Mouse (Mus musculus) layer of hippocampus, postnatal 14 days (tissue): ENCODE measurements around the gene Gm49387. TPM values are rescaled to one million over a fixed set of nuclear protein-coding genes. Genes with fewer than 3 reads are reported as not detected.
A peak's percentile ranks its signal among the peaks of the same experiment; 100 is the strongest.

Source experiments
- DNase-seq, 2 experiments: peaks; one replicate each; pipeline ENCODE4 v3.0.0; 2021 to 2022; ENCODE audit warnings: low spot score in 2 of 2, mixed read lengths in 1 of 2
- total RNA-seq, 2 experiments: library from RNA; stranded (reverse); gene quantifications; 2 replicates each; pipeline ENCODE4 v1.2.3; 2021

The Gm49387 gene
- total RNA-seq, 2 experiments from 2014 or later: not detected

DNA sequence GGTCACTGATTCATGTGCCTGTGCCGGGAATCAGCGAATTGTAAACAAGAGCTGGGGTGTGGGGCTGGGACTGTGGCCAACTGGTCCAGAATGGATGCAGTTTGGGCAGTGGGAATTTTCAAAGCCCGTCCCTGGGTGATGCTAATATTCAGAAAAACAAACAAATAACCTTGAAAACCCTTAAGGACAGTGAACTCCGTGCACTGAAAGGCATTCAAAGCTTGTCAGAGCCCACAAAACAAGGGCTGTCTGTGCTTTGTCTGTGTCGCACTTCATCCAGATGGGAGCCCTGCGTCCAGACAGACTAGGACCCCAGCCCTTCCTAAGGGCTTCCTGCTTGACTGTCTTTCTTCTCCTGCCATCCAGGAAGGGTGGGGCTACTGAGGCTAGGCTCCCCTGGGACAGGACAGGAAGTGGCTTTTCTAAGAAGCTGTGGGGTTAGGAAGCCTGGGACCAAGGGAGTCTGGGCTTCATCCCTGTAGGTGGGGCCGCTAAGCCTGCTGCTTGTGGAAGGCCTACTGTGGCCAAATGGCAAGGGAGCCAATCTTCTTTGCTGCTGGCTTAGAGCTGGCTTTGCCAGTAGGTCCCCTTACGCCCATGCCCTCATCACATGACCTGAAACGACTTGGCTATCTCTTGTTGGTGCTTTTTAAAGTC lies 22.0 kb upstream of the Gm49387 start:
- no peak for DNase-seq

DNA sequence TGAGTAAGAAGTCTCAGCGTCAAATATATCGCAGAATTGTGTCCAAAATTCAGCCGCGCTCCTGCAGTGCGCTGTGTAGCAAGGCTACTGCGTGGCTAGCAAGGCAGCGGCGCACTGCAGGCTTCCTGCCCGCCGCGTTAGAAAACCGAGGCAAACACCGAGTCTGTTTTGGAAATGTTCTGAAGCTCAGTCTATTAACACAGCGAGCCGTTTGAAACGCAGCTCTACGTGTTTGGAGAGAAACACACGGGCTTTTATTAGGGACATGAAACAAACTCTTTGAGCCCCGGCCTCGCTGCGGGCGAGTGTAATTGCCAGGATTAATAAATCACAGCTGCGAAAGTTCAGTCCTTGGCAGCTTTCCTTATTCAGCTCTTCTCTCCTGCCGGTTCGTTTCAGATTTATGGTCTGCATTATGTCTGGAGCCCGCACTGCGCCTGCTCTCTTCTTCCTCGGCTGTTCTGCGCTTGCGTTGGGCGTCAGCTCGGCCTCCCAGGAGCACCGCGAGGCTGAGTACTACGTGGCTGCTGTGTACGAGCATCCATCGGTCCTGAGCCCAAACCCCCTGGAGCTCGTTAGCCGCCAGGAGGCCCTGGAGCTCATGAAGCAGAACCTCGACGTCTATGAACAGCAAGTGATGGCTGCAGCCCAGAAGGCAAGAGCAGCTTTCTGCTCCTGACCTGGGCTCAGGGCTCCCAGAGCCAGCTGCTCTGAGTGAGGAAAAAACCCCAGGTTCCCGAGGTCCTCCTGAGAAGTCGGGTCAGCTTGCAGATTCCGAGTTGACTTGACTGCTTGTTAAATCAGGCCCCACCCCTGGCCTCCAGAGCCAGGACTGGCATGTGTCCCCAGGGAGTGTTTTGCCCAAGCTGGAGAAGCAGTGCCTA lies 21.2 kb upstream of the Gm49387 start:
- DNase-seq: peak; percentile 88 to 94

DNA sequence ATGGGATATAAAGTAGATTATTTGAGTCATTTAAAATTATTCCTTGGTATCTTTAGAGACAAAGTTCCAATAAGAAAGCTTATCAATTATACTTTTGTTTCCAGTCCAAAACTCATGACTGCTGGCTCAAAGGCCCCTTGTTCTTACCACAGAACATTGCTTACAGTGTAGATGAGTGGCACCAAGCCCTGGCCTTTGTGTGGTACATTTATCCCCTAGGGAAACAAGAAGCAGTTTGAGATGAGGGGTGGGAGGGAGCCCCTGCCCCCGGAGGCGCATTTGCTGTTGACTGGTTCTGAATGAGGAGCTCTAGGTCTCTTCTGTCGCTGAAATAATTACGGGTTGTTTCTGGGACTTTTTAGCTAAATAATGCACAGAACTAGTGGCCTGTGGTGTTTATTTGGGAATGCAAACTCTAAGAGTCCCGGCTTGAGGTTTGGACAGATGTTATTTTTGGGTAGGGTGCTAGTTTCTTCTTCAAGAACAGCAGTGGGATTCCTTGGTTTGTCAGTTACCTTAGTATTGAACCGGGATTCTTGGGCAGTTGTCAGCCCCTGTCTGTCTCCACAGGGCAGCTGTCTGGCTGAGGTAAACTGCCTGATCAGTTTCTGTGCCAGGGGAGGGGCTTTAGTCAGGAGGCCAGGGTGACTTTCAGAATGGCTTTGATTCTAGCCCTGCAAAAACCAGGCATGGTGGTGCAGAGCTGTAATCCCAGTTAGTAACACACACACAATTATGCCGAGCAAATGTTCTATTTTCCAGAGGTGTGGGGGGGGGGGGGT lies 19.8 kb upstream of the Gm49387 start:
- peak in 1 of 2 experiments; percentile 65 for DNase-seq

DNA sequence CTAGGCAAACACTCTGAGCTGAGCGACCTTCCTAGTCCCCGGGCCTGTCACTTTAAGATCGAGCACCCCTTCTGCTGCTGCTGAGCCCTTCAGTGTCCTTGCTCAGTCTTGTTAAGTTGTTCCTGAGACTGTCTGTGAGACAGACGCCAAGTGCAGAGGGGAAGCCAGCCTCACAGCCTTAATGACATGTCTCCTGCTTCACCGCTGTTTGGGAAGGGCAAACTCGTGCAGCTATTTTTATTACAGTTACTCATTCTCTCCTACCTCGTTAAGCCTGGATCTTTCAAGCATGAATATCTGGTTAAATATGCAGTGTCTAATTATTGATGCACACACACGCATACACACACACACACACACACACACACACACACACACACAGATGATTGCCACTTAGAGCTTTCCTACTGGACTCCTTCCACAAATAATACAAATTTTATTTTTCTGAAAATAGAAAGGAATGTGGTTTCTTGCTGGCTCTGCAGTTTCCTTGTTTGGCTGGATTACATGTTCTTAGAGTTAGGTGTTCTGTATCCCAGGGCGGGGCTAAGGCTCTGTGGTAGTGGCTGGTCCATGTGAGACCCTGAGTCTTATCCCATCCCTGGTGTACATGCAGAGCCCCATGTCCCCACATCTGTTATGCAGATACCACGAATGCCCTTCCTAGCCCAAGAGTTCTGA lies 19.0 kb upstream of the Gm49387 start:
- peak in 1 of 2 experiments; percentile 54 for DNase-seq

DNA sequence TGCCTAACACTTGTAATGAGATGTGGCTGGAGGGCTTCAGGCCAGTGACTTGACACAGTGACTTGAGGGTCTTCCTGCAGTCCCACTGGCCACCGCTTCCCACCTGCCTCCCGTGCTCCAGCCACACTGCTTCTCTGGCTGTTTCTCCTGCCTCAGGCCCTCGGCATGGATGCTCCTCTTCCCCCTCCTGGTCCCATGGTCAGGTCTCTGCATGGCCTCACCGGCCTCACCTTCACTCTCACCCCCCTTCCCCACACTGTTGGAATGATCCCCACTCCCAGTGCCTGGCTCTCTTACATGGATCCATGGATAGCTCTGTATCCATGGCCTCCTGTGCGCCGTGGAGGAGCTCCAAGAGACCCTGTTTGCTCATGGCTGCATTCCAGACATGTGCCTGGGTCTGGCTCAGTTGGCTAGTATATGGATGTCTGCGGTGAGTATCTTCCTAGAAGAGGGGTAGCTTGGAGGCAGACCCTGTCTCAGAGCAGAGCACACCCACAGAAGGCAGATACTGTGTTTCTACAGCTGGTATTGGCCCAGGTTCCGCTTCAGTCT lies 17.5 kb upstream of the Gm49387 start:
- DNase-seq: no peak

DNA sequence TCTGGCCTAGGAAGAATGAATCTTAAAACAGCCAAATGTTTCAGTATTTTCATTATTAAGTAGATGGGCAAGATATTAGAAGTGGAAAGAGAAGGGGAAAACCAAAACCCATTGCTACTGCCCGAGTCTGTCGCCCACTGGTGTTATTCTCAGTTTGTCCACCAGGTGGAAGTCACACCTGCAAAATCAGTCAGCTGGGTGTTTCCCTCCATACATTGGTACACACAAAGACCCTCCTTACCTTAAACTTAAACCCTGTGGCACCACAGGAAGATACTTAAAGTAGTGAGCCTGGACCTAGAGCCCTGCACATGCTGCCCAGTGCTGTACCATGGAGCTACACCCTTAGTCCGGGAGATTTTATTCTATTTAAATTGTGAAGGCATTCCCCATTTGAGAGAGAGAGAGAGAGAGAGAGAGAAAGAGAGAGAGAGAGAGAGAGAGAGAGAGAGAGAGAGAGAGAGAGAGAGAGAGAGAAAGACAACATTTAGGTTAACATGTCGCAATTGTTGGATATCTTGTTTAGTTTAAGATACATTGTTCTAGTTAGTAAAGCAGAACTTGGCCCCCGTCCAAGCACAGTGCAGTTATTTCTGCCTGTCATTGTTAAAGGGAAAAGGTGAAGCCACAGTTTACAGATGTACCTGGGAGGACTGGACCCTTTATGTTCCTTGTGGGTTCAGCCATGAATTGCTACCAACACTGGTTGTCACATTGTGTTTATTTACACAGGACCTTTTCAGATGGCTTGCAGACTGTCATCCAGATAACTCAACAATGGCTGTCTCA lies 16.4 kb upstream of the Gm49387 start:
- DNase-seq: peak; percentile 76 to 85

DNA sequence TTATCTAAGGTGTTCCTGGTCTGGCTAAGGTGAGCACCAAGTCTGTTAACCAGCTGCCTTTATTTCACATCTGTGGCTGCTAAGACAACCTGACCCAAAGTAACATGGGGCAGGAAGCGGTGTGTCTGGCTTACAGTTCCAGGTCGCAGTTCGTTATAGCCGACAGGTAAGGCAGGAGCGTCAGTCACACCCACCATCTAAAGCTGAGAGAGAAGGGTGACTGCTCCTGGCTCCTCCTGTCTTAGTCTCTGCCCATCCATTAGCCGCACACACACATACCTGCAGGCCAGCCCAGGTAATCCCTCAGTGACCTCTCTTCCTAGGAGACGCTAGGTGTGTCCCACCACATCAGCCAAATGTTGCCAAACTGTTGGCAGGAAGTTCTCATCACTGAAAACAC lies 15.7 kb upstream of the Gm49387 start:
- no peak for DNase-seq

DNA sequence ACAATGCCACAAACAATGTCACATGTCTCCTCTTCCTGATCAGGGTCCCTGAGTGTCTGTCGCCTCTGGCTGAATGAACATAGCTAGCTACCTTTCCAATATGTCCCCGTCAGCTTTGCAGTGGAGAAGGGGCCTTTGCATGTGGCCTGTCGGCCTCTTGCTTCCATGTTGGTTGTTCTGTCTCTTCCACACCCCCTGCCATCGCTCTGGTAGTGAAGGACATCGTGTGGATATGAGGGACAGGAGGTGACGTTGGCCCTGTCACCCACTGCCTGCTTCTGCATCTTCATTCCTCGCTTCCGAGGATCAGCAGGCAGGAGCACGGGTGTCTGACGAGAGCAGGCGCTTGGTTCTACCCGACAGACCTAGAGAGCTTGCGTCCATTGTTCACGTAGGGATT lies 14.7 kb upstream of the Gm49387 start:
- no peak for DNase-seq

DNA sequence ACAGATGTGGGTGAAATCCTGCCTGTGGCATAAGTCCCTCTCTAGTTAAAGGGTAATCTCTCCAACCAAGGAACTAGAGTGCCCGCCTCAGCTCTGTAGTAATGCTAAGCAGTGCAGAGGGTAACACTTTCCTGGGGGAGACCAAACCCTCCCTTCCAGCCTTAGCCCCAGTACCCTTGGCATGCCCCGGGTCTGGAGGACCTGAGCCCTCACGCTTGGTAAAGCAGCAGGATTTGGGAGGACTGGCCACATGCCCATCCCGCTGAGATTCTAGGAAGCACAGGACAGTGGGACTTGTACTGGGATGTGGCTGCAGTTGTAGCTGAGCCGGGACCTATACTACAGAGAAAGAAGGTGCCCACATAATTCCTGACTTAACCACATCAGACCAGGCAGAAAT lies 14.1 kb upstream of the Gm49387 start:
- no peak for DNase-seq

DNA sequence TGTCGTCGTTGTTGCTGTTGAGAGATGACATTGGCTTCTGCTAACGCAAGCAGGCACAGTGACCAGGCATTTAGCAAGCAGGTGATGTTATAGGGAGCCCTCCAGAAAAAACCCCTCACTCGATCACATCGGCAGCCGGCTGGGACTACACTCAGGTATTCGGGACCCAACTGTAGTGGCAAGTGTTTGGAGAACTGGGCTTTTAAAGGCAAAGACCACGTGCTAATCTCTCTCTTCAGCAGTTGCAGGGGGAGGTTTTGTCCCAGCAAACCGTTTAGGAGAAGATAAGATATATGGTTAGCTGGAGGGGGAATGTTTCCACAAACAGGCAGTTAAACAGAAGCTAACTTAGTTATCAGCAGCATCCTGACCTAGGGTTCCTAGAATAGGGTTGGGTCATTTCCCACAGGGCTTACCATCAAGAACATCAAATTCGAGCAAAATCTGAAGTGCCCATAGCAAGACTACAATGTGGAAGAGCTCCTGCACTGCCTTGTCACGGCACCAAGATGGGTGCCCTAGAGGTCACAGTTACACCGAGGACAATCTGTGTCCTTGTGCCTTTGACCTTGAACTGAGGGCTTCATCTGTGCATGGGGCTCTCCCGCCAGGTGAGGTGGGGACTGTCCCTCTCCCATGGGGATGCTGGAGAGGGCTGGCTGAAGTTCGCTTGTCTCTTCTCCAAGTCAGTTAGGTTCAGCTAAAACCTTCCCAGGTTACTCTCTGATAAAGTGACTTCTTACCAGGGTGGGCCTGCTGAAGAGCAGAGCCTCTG lies 12.6 kb upstream of the Gm49387 start:
- no peak for DNase-seq

DNA sequence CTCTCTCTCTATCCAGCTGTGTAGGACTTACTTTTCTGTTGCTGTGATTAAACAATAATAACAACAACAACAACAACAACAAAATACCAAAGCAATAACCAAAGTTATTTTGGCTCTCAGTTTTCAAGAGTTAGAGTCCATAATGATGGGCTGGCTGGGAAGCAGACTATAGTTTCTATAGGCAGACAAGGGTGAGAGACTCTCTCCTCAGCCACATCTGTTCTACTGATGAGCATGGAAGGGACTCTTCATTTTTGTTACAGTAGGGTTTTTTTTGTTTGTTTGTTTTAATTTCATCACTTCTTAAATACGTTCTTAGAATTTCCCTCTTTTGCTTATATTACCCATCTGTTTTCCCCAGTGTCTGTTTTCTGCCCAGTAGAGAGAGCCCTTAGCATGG lies 11.9 kb upstream of the Gm49387 start:
- no peak for DNase-seq

DNA sequence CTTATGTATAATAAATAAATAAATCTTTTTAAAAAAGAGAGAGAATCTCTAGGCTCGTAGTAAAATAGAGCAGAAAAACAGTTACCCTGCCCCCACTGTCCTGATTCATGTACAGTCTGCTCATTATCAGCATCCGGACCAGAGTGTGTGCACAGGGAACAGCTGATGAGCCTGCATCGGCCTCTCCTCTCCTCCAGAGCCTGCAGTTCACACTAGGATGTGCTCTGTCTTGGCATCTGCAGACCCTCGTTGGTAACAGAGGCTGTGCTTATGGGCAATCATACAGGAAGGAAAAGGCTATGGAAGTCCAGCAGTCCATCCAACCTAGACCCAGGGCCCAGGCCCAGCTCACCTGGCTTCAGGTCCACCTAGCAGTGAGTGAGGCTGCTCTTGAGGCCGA lies 11.4 kb upstream of the Gm49387 start:
- no peak for DNase-seq

DNA sequence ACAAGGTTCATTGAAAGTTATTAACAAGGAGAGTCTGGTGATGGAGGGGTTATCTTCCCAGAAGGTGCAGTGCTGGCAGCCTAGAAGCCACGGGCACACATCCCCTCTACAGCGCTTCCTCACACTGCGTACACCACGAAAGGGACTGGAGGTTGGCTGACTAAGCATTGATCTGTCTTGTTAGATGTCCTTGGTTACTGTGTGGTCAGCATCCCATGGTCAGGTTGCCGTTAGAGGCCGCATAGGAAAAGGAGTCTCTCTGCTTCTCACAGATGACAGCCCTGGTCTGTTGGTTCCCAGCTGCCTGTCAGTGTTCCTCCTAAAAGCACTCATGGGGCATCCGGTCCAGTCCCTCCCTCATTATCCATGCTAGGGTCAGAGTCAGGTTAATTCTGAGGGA lies 10.5 kb upstream of the Gm49387 start:
- DNase-seq: no peak

DNA sequence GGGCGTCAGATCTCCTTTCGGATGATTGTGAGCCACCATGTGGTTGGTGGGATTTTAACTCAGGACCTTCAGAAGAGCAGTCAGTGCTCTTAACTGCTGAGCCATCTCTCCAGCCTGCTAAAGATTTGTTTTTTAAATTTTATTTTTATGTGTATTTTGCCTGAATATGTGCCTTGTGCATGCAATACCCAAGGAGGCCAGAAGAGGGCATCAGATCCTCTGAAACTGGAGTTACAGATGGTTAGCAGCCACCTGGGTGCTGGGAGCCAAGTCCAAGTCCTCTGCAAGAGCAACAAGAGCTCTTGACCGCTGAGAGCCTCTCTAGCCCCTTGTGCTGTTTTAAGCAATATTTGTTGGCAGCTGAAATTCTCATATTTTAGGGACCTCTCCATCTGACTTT lies 9.7 kb upstream of the Gm49387 start:
- no peak for DNase-seq

DNA sequence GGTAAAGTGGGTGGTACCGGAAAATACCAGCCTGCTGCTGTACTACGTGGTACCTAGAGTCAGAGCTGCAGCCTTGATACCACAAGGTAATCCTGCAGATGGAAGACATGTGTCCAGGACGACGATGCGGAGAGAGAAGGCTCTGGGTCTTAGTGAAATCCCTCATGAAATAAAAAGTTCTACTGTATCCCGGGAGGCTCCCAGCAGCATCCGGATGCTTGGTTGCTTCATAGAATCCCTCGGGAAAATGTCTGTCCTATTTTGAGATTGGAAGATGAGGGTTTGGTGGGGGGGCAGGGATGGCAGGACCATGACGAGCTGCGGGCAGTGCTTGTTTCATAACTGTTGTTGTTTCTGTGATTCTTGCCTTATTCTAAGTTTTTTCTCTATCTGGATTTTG lies 7.3 kb upstream of the Gm49387 start:
- DNase-seq: no peak

DNA sequence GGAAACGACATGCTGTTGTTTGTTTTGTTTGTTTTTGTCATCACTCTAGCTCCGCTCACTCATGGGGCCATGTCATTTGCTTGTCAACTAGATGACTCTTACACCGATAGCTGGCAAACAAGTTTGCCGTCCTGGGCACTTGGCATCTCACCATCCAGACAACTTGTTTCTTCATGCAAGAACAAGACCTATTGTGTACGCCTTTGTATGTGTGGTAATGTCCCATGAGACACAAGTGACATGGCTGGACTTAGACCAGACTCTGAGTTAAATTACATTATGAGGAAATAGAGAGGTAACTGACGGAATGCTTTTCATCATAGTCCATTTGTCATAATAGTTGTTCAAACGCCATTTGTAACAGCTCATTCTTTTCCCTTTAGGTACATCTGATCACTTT lies 5.2 kb upstream of the Gm49387 start:
- DNase-seq: no peak

DNA sequence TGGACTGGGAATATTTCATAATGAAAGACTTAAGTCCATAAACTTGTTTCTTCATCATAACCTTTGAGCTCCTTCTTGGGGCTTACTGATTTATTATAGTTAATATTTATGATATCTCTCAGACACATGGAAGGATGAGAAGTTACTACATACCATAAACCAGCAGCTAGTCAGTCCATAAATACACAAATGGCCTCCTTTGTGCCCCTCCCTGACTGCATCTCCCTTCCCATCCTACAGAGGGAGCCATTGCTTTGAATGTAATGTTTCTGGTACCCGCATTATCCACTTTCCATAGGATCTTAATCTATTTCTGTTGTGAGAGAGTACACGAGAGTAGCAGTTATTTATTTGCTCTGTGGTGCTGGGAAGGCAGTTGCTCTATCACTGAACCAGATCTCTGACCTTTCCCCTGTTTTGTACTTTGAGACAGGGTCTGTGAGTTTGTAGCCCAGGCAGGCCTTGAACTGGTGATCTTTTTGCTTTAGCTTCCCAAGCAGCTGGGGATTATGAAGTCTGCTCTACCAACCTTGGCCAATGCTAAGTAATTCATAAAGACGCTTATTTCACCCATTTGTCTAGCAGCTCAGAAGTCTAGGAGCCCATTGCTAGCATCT lies 4.4 kb upstream of the Gm49387 start:
- DNase-seq: no peak

DNA sequence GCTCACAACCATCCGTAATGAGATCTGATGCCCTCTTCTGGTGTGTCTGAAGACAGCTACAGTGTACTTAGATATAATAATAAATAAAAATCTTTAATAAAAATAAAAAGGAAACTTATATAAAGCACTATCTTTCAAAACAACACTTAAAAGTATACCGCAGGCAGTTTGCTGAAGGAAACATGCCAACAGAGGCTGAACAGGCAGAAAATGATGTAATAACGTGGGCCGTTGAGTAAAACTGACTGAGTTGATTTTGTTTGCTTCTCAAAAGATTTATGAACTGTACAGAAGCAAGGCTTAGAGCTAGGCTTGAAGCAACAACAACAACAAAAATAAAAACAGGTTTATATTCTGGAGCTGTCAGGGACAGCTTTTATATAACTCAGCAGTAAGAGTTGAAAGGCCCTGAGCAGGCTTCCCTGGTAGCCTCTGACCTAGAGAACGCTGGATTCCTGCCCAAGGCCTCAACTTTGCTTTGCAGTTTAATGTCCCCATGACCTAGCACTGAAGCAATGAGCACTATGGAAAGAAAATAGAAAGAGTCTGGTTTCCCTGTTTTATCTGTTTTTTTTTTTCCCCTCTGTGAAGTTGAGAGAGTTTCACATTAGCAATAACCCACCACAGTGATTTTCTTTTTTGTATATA lies 3.6 kb upstream of the Gm49387 start:
- no peak for DNase-seq
